Mouse (Mus musculus) midbrain, postnatal 0 days (tissue): ENCODE data around the gene Wdr74. TPM values are rescaled to one million over a fixed set of nuclear protein-coding genes. Genes with fewer than 3 reads are reported as not detected.
A peak's percentile ranks its signal among the peaks of the same experiment; 100 is the strongest.

ENCODE experiments used
- ATAC-seq: fragments of 200-750 bp; cut with Nextera tagmentation; 2 replicates; pipeline ENCODE4 v1.8.0; 2017; ENCODE audit warnings: moderate number of reproducible peaks, mild to moderate bottlenecking, moderate TSS enrichment, moderate library complexity; ENCODE audit not compliant: low FRiP score
- DNase-seq: peaks from one replicate; pipeline ENCODE4 v3.0.0-alpha.2; 2015; ENCODE audit warnings: low spot score
- H3K27ac ChIP-seq: fragments of 300-500 bp; sonication (generic); 2 replicates; pipeline ENCODE4 v1.5.1; 2014; ENCODE audit warnings: low read depth, mild to moderate bottlenecking, low read length, mixed read lengths
- H3K27me3 ChIP-seq: fragments of 300-500 bp; sonication (generic); 2 replicates; pipeline ENCODE4 v1.6.1; 2014; ENCODE audit warnings: low read length, control low read depth, mixed read lengths; ENCODE audit not compliant: insufficient read depth
- H3K36me3 ChIP-seq: fragments of 300-500 bp; sonication (generic); 2 replicates; pipeline ENCODE4 v1.6.1; 2014; ENCODE audit warnings: low read length, control low read depth, mixed read lengths; ENCODE audit not compliant: insufficient read depth
- H3K4me1 ChIP-seq: fragments of 300-500 bp; sonication (generic); 2 replicates; pipeline ENCODE4 v1.6.1; 2014; ENCODE audit warnings: mild to moderate bottlenecking, control low read depth, antibody characterized with exemption, low read length, mixed read lengths; ENCODE audit not compliant: insufficient read depth
- H3K4me2 ChIP-seq: fragments of 300-500 bp; sonication (generic); 2 replicates; pipeline ENCODE4 v1.6.1; 2014; ENCODE audit warnings: low read depth, mild to moderate bottlenecking, low read length, mixed read lengths; ENCODE audit not compliant: poor library complexity, severe bottlenecking
- H3K4me3 ChIP-seq: fragments of 300-500 bp; sonication (generic); 2 replicates; pipeline ENCODE4 v1.5.1; 2014; ENCODE audit warnings: low read depth, mild to moderate bottlenecking, low read length, moderate library complexity
- H3K9ac ChIP-seq: fragments of 300-500 bp; sonication (generic); replicated peaks from 2 replicates; pipeline ENCODE4 v1.6.1; 2014; ENCODE audit warnings: mild to moderate bottlenecking, low read length, moderate library complexity, mixed read lengths; ENCODE audit not compliant: poor library complexity, severe bottlenecking
- H3K9me3 ChIP-seq: fragments of 300-500 bp; sonication (generic); 2 replicates; pipeline ENCODE4 v1.6.1; 2016; ENCODE audit warnings: low read length, control low read depth
- CTCF ChIP-seq: IDR thresholded peaks from 2 replicates; pipeline ENCODE4 v1.5.1; 2016; ENCODE audit warnings: antibody characterized with exemption, mild to moderate bottlenecking
- WGBS: fragments of 180-500 bp; shearing (Covaris S2); extraction: QIAGEN DNeasy Blood & Tissue Kit; methylation state at CpG from one replicate; pipeline ENCODE4 v1.1.7; 2014; 5-methylcytosine and 5-hydroxymethylcytosine counted together
- polyA plus RNA-seq: library from polyadenylated mRNA; unstranded; fragments of >200 nt; fragmentation: Nextera tagmentation; extraction: Ambion mirVana; gene quantifications from 2 replicates; pipeline ENCODE4 v1.2.1, GENCODE M21; 2015
- total RNA-seq: library from RNA; depleted of rRNA; stranded (reverse); fragments of >200 nt; gene quantifications from 2 replicates; pipeline ENCODE4 v1.2.3, GENCODE M21; 2014

Wdr74 gene
- total and polyA plus RNA-seq, 2 experiments from 2014 or later: 50.9 to 85.9 TPM

GRCm38 (mm10) chr19:8773409-8773808, 37.8 kb downstream of the Wdr74 start:
- Histone ChIP-seq H3K27ac (no peak overlapping the region), H3K36me3 (peaks cover 9% of the 10 kb centered on the region; the same call in 1 of the 2 replicates), H3K9ac (peak overlapping the region; percentile 79; the same call in 1 of the 2 replicates), H3K4me1 (no peaks in the 10 kb centered on the region), H3K27me3 (no peaks in the 10 kb centered on the region), H3K4me3 (peak overlapping the region; percentile 56), H3K9me3 (no peaks in the 10 kb centered on the region), H3K4me2 (peak overlapping the region; percentile 97)
- no peak for TF ChIP-seq CTCF
- DNase-seq: no peak
- WGBS: 57% methylated on average over 6 of the region's 6 CpGs
- ATAC-seq: no peak

DNA sequence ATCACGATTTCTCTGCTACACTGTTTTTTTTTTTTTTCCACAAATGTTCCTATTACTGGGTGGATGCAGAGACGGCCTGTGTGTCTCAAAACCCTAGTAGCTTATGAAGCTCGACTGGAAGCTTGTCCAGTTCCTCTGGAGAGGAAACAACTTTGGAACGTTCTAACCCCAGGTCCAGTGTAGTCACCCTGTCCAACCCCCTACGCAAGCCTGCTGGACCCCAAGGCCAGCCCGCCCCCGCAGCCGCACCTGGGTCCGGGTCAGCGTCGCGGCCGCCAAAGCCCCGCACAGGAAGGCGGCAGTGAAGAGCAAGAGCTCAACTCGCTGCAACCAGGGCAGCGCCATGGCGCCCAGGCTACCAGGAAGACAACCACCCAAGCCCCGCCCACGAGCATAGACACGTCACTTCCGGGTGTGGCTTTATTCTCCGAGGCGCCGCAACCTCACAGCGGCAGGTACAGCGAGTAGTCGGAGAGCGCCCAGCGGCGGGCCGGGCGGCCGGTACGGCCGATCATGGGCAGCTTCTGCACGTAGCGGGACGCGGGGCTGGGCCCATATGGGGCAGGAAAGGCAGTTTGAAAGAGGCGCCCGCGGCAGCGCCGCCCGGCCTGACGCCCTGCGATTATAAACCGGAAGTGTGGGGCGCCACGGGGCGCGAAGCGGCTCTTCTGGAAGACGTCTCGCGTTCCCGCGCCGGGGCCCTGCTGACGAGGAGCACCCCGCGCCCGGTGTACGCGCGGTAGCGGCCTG, 38.6 kb downstream of the Wdr74 start, which contains the start of gene Tmem179b:
Tmem179b (minus strand) TSS at position 382 of the 750 bp plus-strand sequence.
- ATAC-seq: peak; percentile 90
- H3K9ac ChIP-seq: peak within 1 kb of the TSS; percentile 79
- no peaks in the 10 kb centered on the region for H3K4me1 ChIP-seq
- H3K4me2 ChIP-seq: peak within 1 kb of the TSS; percentile 97
- H3K9me3 ChIP-seq: no peaks in the 10 kb centered on the region
- peak; percentile 2 for TF ChIP-seq CTCF
- H3K27ac ChIP-seq: peak within 1 kb of the TSS; percentile 96
- WGBS: under 1% methylated on average over 67 of the region's 68 CpGs
- peak; percentile 96 for DNase-seq
- no peaks in the 10 kb centered on the region for H3K27me3 ChIP-seq
- H3K36me3 ChIP-seq: peaks cover 1% of the 10 kb centered on the region; the same call in 1 of the 2 replicates
- H3K4me3 ChIP-seq: peak within 1 kb of the TSS; percentile 56

DNA sequence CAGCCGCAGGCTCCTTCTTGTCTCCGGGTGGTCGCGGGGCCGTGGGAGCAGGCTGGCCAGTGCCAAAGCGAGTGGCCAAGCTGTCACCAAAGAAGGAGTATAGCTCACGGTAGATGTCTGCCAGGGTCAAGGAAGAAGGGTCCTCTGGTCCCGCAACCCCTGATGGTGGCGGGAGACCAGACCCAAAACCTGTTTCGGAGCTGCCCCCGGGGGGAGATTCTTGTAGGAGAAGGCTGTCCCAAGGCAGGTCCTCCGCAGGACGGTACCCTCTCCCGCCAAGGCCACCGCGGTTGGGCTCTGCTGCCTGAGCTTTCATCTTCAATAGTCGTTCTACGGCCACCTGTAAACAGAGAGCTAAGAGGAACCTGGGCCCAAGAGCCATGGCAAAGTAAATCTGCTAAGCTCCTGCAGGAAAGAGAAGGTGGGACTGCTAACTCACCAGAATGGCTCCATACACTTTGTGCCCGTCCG, 39.4 kb downstream of the Wdr74 start:
- peak overlapping the region; percentile 56 for H3K4me3 ChIP-seq
- peak overlapping the region; percentile 79 for H3K9ac ChIP-seq
- DNase-seq (no peak), ATAC-seq (peak; percentile 21)
- no peaks in the 10 kb centered on the region for H3K4me1 ChIP-seq
- peak overlapping the region; percentile 96 for H3K27ac ChIP-seq
- 0 out of 2 replicates have a peak, but pooled peaks have one; percentile 2 for TF ChIP-seq CTCF
- no peaks in the 10 kb centered on the region; the same call in 1 of the 2 replicates for H3K36me3 ChIP-seq
- WGBS: 4% methylated on average over 20 of the region's 20 CpGs
- H3K9me3 ChIP-seq: no peaks in the 10 kb centered on the region
- peak overlapping the region; percentile 97 for H3K4me2 ChIP-seq
- no peaks in the 10 kb centered on the region for H3K27me3 ChIP-seq

- peak; percentile 66 for TF ChIP-seq CTCF
- WGBS: 1% methylated on average over 31 of the region's 32 CpGs
- H3K36me3 ChIP-seq: peaks cover 18% of the 10 kb centered on the region
- H3K4me3 ChIP-seq: peak within 1 kb of the TSS; percentile 70
- H3K4me1 ChIP-seq: no peaks in the 10 kb centered on the region
- no peaks in the 10 kb centered on the region for H3K9me3 ChIP-seq
- H3K27me3 ChIP-seq: no peaks in the 10 kb centered on the region
- ATAC-seq: peak; percentile 99
- H3K9ac ChIP-seq: peak within 1 kb of the TSS; percentile 65
- peak within 1 kb of the TSS; percentile 77 for H3K27ac ChIP-seq
- peak within 1 kb of the TSS; percentile 66 for H3K4me2 ChIP-seq
- peak; percentile 97 for DNase-seq
Observed at GRCm38 (mm10) chr19:8786008-8786781, 50.6 kb downstream of the Wdr74 start, which contains the start of gene Taf6l. TSS of gene Taf6l (minus strand) at chr19:8786417.

DNA sequence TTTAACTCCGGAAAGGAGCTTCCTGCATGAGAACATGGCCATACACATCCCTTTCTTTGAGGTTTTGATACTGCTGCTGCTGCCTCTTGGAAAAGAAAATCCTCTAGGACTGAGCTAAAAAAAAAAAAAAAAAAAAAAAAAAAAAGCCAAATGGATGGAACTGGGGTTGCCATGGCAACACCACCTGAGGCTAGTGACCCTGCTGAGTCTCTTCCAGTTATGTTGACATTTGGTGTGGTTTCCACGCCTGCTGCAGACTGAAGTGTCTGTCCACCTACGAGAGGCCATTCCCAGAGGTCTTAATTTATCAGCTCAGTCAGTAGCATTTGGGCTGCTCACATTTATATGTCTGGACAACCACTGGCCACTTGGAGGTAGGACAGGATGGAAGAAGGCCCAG, 52.9 kb downstream of the Wdr74 start:
- H3K9ac ChIP-seq: no peak overlapping the region
- no peak for TF ChIP-seq CTCF
- ATAC-seq (no peak), DNase-seq (peak; percentile 51)
- H3K27me3 ChIP-seq: no peaks in the 10 kb centered on the region
- peaks cover 6% of the 10 kb centered on the region for H3K36me3 ChIP-seq
- no peak overlapping the region for H3K4me2 ChIP-seq
- no peak overlapping the region for H3K4me3 ChIP-seq
- no peaks in the 10 kb centered on the region for H3K4me1 ChIP-seq
- 13% methylated on average over 3 of the region's 3 CpGs for WGBS
- no peak overlapping the region; the same call in 1 of the 2 replicates for H3K27ac ChIP-seq
- H3K9me3 ChIP-seq: no peaks in the 10 kb centered on the region
